ENCODE assay signal across 15 mouse cellular contexts in genomic region chr7:44965975-44966374, GRCm38 (mm10). TPM values are rescaled to one million over a fixed set of nuclear protein-coding genes. Genes with fewer than 3 reads are reported as not detected.
A peak's percentile ranks its signal among the peaks of the same experiment; 100 is the strongest.
DNase-seq lines count a peak whose midpoint lies in the region; ATAC-seq and TF ChIP-seq lines count a peak whose summit lies in the region.
"Had no signal": no experiment of that assay in that cellular context is flagged by ENCODE, and none has a peak within 500 bp of the region (broad histone marks: within the 10 kb centered on the region; RNA-seq: fewer than 3 reads in every experiment).

No protein-coding gene starts in this region.

- H3K4me1 ChIP-seq in liver, adult 2 months (ENCODE audit: control insufficient read depth, insufficient read depth, low read length), result no peaks in the 10 kb centered on the region
- H3K4me1 ChIP-seq in liver, embryonic 12.5 days, result peaks cover 40% of the 10 kb centered on the region
- H3K4me1 ChIP-seq in midbrain, embryonic 14.5 days (ENCODE audit: control insufficient read depth, insufficient read depth, low read length), result peaks cover 3% of the 10 kb centered on the region

- WGBS in liver, adult 2 months, result 64% methylated on average over 7 of the region's 7 CpGs
- 59% methylated on average over 7 of the region's 7 CpGs for WGBS in liver, embryonic 12.5 days (ENCODE audit: insufficient replicate concordance)
- WGBS in midbrain, embryonic 14.5 days, result 85% methylated on average over 7 of the region's 7 CpGs

- H3K4me2 ChIP-seq in liver, embryonic 12.5 days, result no peak overlapping the region
- H3K4me2 ChIP-seq in midbrain, embryonic 14.5 days (ENCODE audit: low read length), result no peak overlapping the region
- H3K4me2 ChIP-seq: heart, embryonic 13.5 days had no signal

- H3K4me3 ChIP-seq in gastrocnemius, adult 2 months, result no peak overlapping the region
- no peak overlapping the region for H3K4me3 ChIP-seq in liver, adult 2 months (ENCODE audit: insufficient read depth, low read depth, low read length)
- no peak overlapping the region for H3K4me3 ChIP-seq in liver, embryonic 12.5 days
- no peak overlapping the region for H3K4me3 ChIP-seq in midbrain, embryonic 14.5 days (replicated peaks; ENCODE audit: low read depth, low read length)
- H3K4me3 ChIP-seq: heart, embryonic 13.5 days; hindbrain, embryonic 10.5 days; intestine, embryonic 15.5 days; myocyte had no signal

- H3K27ac ChIP-seq in gastrocnemius, adult 2 months, result no peak overlapping the region
- H3K27ac ChIP-seq in liver, adult 2 months (replicated peaks; ENCODE audit: insufficient read depth, low read depth, low read length), result no peak overlapping the region
- H3K27ac ChIP-seq in liver, embryonic 12.5 days, result no peak overlapping the region
- H3K27ac ChIP-seq in midbrain, embryonic 14.5 days (replicated peaks; ENCODE audit: low read depth, low read length), result no peak overlapping the region
- H3K27ac ChIP-seq: heart, embryonic 13.5 days; hindbrain, embryonic 10.5 days; intestine, embryonic 15.5 days had no signal

- no peak overlapping the region for H3K9ac ChIP-seq in liver, adult 2 months (ENCODE audit: low read depth, low read length)
- no peak overlapping the region for H3K9ac ChIP-seq in liver, embryonic 12.5 days
- no peak overlapping the region for H3K9ac ChIP-seq in midbrain, embryonic 14.5 days (replicated peaks; ENCODE audit: low read length)
- H3K9ac ChIP-seq: heart, embryonic 13.5 days; intestine, embryonic 15.5 days had no signal

- H3K27me3 ChIP-seq in liver, adult 2 months (ENCODE audit: control insufficient read depth, insufficient read depth, low read length), result no peaks in the 10 kb centered on the region
- peaks cover 4% of the 10 kb centered on the region; the same call in 1 of the 2 replicates for H3K27me3 ChIP-seq in liver, embryonic 12.5 days (replicated peaks)
- no peaks in the 10 kb centered on the region for H3K27me3 ChIP-seq in midbrain, embryonic 14.5 days (ENCODE audit: control insufficient read depth, insufficient read depth, low read length)
- H3K27me3 ChIP-seq: heart, embryonic 13.5 days; intestine, embryonic 15.5 days had no signal

- peak; percentile 31; the same call in 1 of the 2 replicates for TF ChIP-seq CTCF in gastrocnemius, adult 2 months (IDR thresholded peaks at IDR 0.05)
- TF ChIP-seq CTCF in liver, adult 2 months (IDR thresholded peaks at IDR 0.05; ENCODE audit: low read depth, low read length), result peak; percentile 51

- no peaks in the 10 kb centered on the region for H3K36me3 ChIP-seq in liver, adult 2 months (ENCODE audit: control insufficient read depth, insufficient read depth, low read length)
- no peaks in the 10 kb centered on the region for H3K36me3 ChIP-seq in liver, embryonic 12.5 days
- H3K36me3 ChIP-seq in midbrain, embryonic 14.5 days (ENCODE audit: control insufficient read depth, insufficient read depth, low read length), result peaks cover 56% of the 10 kb centered on the region

- no peaks in the 10 kb centered on the region for H3K9me3 ChIP-seq in liver, embryonic 12.5 days (replicated peaks)
- no peaks in the 10 kb centered on the region for H3K9me3 ChIP-seq in midbrain, embryonic 14.5 days (ENCODE audit: control insufficient read depth, low read length)
- H3K9me3 ChIP-seq: heart, embryonic 13.5 days; hindbrain, embryonic 10.5 days; intestine, embryonic 15.5 days had no signal

- no peak for TF ChIP-seq POLR2A in liver, adult 2 months (IDR thresholded peaks at IDR 0.05; ENCODE audit: extremely low read depth, insufficient read depth, low read length)

- intact Hi-C loops in gastrocnemius, adult 2 months (cut with DNase I), result no loop called here

- peak; percentile 23 for DNase-seq in gastrocnemius, adult 2 months
- no peak for DNase-seq in gastrocnemius, postnatal 10 days
- DNase-seq in liver, adult 2 months (ENCODE audit: extremely low read depth, low read depth, low spot score), result no peak
- peak; percentile 38 for DNase-seq in thymus, postnatal 25 days
- no peak for DNase-seq in thymus, postnatal 0 days (ENCODE audit: low spot score)
- no peak for DNase-seq in midbrain, embryonic 14.5 days
- DNase-seq in adrenal gland, adult 2 months, result no peak
- DNase-seq: cerebellum, postnatal 14 days; gastrocnemius, postnatal 25 days had no signal

- H3K79me2 ChIP-seq in liver, adult 2 months (ENCODE audit: control insufficient read depth, insufficient read depth, low read length), result no peaks in the 10 kb centered on the region

- no peak for ATAC-seq in liver, embryonic 12.5 days
- no peak for ATAC-seq in midbrain, embryonic 14.5 days (ENCODE audit: low FRiP score, low TSS enrichment)
- ATAC-seq: intestine, embryonic 15.5 days had no signal

RNA-seq across cellular contexts. Expression of gene Cpt1c, which starts 8.7 kb away (rescaled TPM):
- 1 to 10 TPM in 1 of 2 experiments, under 1 TPM in 1; 0.92 to 2.3 TPM for total RNA-seq in gastrocnemius, adult 2 months (2021)
- 1 to 10 TPM; 4.4 to 5.7 TPM for total RNA-seq in gastrocnemius, postnatal 10 days (2021)
- total RNA-seq in liver, adult 2 months (2014; rRNA removed), result 0.09 and 0.34 TPM in 2 replicates
- polyA plus RNA-seq in liver, adult 2 months (2012; rRNA removed), result 0.71 and 0.91 TPM in 2 replicates
- polyA plus RNA-seq in liver, embryonic 12.5 days (2016; fragmentation: Nextera tagmentation; extraction: Ambion mirVana), result 4.0 and 4.3 TPM in 2 replicates
- polyA plus RNA-seq in thymus, postnatal 0 days (2015; fragmentation: Nextera tagmentation; extraction: Ambion mirVana), result 1.2 and 2.0 TPM in 2 replicates
- polyA plus RNA-seq in midbrain, embryonic 14.5 days (2014; fragmentation: Nextera tagmentation; extraction: Ambion mirVana), result 50.1 and 52.3 TPM in 2 replicates
- total RNA-seq in adrenal gland, adult 2 months (2021), result 10 to 100 TPM in 1 of 2 experiments, 1 to 10 TPM in 1; 7.3 to 13.5 TPM
- polyA plus RNA-seq in adrenal gland, adult 2 months (2012; rRNA removed), result 29.6 and 37.5 TPM in 2 replicates

RNA-seq across cellular contexts. Expression of gene Prmt1, which starts 20.4 kb away (rescaled TPM):
- total RNA-seq in gastrocnemius, adult 2 months (2021), result 100 to 1,000 TPM; 126 to 136 TPM
- total RNA-seq in gastrocnemius, postnatal 10 days (2021), result 100 to 1,000 TPM; 267 to 271 TPM
- 15.9 and 23.0 TPM in 2 replicates for total RNA-seq in liver, adult 2 months (2014; rRNA removed)
- polyA plus RNA-seq in liver, adult 2 months (2012; rRNA removed), result 26.0 and 36.1 TPM in 2 replicates
- 248 and 262 TPM in 2 replicates for polyA plus RNA-seq in liver, embryonic 12.5 days (2016; fragmentation: Nextera tagmentation; extraction: Ambion mirVana)
- 364 and 365 TPM in 2 replicates for polyA plus RNA-seq in thymus, postnatal 0 days (2015; fragmentation: Nextera tagmentation; extraction: Ambion mirVana)
- 236 and 281 TPM in 2 replicates for polyA plus RNA-seq in midbrain, embryonic 14.5 days (2014; fragmentation: Nextera tagmentation; extraction: Ambion mirVana)
- 100 to 1,000 TPM; 166 to 234 TPM for total RNA-seq in adrenal gland, adult 2 months (2021)
- polyA plus RNA-seq in adrenal gland, adult 2 months (2012; rRNA removed), result 101 and 122 TPM in 2 replicates

RNA-seq across cellular contexts. Expression of gene Tsks, which starts 23.0 kb away (rescaled TPM):
- total RNA-seq in gastrocnemius, adult 2 months (2021), result not detected
- total RNA-seq in gastrocnemius, postnatal 10 days (2021), result not detected
- not detected in 2 replicates for total RNA-seq in liver, adult 2 months (2014; rRNA removed)
- 0.20 and 0.51 TPM in 2 replicates for polyA plus RNA-seq in liver, adult 2 months (2012; rRNA removed)
- 0.33 TPM in 1 of 2 replicates, not detected in the other for polyA plus RNA-seq in liver, embryonic 12.5 days (2016; fragmentation: Nextera tagmentation; extraction: Ambion mirVana)
- polyA plus RNA-seq in thymus, postnatal 0 days (2015; fragmentation: Nextera tagmentation; extraction: Ambion mirVana), result 0.23 and 0.25 TPM in 2 replicates
- not detected in 2 replicates for polyA plus RNA-seq in midbrain, embryonic 14.5 days (2014; fragmentation: Nextera tagmentation; extraction: Ambion mirVana)
- not detected for total RNA-seq in adrenal gland, adult 2 months (2021)
- 0.13 and 0.31 TPM in 2 replicates for polyA plus RNA-seq in adrenal gland, adult 2 months (2012; rRNA removed)
- total RNA-seq: gastrocnemius, postnatal 25 days; megakaryocyte-erythroid progenitor cell, adult 5-6 weeks had no signal
- polyA plus RNA-seq: myocyte had no signal

RNA-seq across cellular contexts. Expression of gene Irf3, which starts 31.5 kb away (rescaled TPM):
- total RNA-seq in gastrocnemius, adult 2 months (2021), result 10 to 100 TPM; 18.4 to 18.9 TPM
- 10 to 100 TPM; 26.5 to 35.8 TPM for total RNA-seq in gastrocnemius, postnatal 10 days (2021)
- 58.5 and 59.0 TPM in 2 replicates for total RNA-seq in liver, adult 2 months (2014; rRNA removed)
- 82.0 and 101 TPM in 2 replicates for polyA plus RNA-seq in liver, adult 2 months (2012; rRNA removed)
- polyA plus RNA-seq in liver, embryonic 12.5 days (2016; fragmentation: Nextera tagmentation; extraction: Ambion mirVana), result 50.4 and 55.9 TPM in 2 replicates
- polyA plus RNA-seq in thymus, postnatal 0 days (2015; fragmentation: Nextera tagmentation; extraction: Ambion mirVana), result 138 and 145 TPM in 2 replicates
- 46.7 and 54.0 TPM in 2 replicates for polyA plus RNA-seq in midbrain, embryonic 14.5 days (2014; fragmentation: Nextera tagmentation; extraction: Ambion mirVana)
- 100 to 1,000 TPM; 105 to 130 TPM for total RNA-seq in adrenal gland, adult 2 months (2021)
- polyA plus RNA-seq in adrenal gland, adult 2 months (2012; rRNA removed), result 93.3 and 98.1 TPM in 2 replicates

RNA-seq across cellular contexts. Expression of gene Bcl2l12, which starts 32.5 kb away (rescaled TPM):
- 1 to 10 TPM; 7.6 to 9.7 TPM for total RNA-seq in gastrocnemius, adult 2 months (2021)
- total RNA-seq in gastrocnemius, postnatal 10 days (2021), result 10 to 100 TPM; 10.8 to 14.0 TPM
- total RNA-seq in liver, adult 2 months (2014; rRNA removed), result 4.2 and 5.6 TPM in 2 replicates
- 13.3 and 14.5 TPM in 2 replicates for polyA plus RNA-seq in liver, adult 2 months (2012; rRNA removed)
- polyA plus RNA-seq in liver, embryonic 12.5 days (2016; fragmentation: Nextera tagmentation; extraction: Ambion mirVana), result 23.6 and 25.4 TPM in 2 replicates
- polyA plus RNA-seq in thymus, postnatal 0 days (2015; fragmentation: Nextera tagmentation; extraction: Ambion mirVana), result 66.6 and 68.8 TPM in 2 replicates
- polyA plus RNA-seq in midbrain, embryonic 14.5 days (2014; fragmentation: Nextera tagmentation; extraction: Ambion mirVana), result 11.8 and 15.4 TPM in 2 replicates
- 10 to 100 TPM; 20.1 to 20.3 TPM for total RNA-seq in adrenal gland, adult 2 months (2021)
- 40.4 and 50.3 TPM in 2 replicates for polyA plus RNA-seq in adrenal gland, adult 2 months (2012; rRNA removed)

Comparison
In these comparisons a context has a peak if more than half of its experiments do, and no peak if none do; other contexts are left out.
1. DNase-seq: peak in gastrocnemius, adult 2 months (single experiment) and thymus, postnatal 25 days (single experiment); none in gastrocnemius, postnatal 10 days (single experiment), liver, adult 2 months (single experiment), thymus, postnatal 0 days (single experiment), midbrain, embryonic 14.5 days (single experiment) and adrenal gland, adult 2 months (single experiment).